Mouse (Mus musculus): ENCODE data around the gene Kmo.

Gene Kmo

GRCm38 (mm10) chr1:175693429-175693960 lies 73.3 kb downstream of the Kmo start:
- no peak for DNase-seq (ENCODE audit: low spot score)

DNA sequence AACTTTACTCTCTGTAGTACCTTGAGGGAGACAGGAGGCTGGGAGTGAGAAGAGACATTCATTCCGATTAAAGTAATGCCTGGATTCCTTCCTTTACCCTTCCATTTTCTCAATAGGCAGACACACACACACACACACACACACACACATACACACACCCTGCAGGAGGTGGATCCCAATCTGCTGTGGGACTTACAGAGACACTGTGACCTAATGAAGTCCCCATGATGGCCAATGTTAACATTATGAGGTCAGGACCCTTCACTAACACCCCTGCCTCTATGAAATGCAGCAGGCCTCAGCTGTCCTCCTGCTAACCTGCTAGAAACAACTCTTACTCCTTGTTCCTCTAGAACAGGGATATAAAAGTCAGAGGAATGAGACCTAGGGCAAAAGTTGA lies 78.1 kb downstream of the Kmo start, which contains the start of gene Wdr64:
Gene Wdr64 (plus strand): TSS at position 301 of the 400 bp plus-strand sequence.
- no peak for DNase-seq (ENCODE audit: low spot score)

- DNase-seq (ENCODE audit: low spot score), result no peak
These were observed 79.2 kb downstream of the Kmo start for GRCm38 (mm10) chr1:175699375-175699774.

GRCm38 (mm10) chr1:175699796-175700195 lies 79.6 kb downstream of the Kmo start:
- DNase-seq (ENCODE audit: low spot score), result no peak

DNA sequence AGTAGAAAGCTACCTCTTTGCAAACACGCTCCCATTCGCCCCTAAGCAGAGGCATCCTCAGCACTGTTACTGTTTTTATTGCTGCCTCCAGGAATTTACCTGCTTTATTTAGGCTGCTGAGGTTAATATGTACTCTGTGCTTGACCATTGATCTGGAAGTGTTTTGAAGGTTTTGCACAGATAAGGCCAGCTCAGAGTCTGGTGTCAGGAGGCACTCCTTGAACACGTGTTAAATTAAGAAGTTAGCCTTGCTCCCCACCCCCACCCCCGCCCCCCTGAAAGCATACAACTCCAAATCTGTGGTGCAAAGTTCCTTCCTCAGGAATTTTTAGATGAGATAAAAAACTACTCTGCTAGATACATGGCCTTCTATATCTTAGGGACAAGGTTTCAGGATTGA lies 81.0 kb downstream of the Kmo start:
- DNase-seq (ENCODE audit: low spot score), result no peak

DNA sequence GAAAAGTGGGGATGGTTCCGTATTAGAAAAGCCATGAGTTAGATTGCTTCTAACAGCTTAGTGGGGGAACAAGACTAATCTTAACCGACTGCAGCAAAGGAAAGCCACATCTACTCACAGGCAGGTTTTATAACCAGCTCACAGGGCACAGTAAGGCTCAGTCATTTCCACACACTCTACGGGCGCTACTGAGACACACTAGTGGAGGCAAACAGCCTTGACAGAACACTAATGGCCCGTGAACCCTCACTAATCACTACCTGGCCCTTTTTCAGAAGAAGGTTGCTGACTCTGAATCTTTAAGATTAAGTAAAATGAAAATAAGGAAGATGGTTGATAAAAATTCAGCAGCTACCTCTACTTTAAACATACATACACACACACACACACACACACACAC lies 87.4 kb downstream of the Kmo start:
- no peak for DNase-seq (ENCODE audit: low spot score)

GRCm38 (mm10) chr1:175708013-175708412 lies 87.8 kb downstream of the Kmo start:
- no peak for DNase-seq (ENCODE audit: low spot score)

Measured in embryo, embryonic 10.5 days (tissue).